Mouse (Mus musculus): ENCODE measurements around the gene Lrrfip2. TPM values are rescaled to one million over a fixed set of nuclear protein-coding genes. Genes with fewer than 3 reads are reported as not detected.

Lrrfip2 gene
- polyA plus RNA-seq, 1 experiment = 5.3 TPM

DNA sequence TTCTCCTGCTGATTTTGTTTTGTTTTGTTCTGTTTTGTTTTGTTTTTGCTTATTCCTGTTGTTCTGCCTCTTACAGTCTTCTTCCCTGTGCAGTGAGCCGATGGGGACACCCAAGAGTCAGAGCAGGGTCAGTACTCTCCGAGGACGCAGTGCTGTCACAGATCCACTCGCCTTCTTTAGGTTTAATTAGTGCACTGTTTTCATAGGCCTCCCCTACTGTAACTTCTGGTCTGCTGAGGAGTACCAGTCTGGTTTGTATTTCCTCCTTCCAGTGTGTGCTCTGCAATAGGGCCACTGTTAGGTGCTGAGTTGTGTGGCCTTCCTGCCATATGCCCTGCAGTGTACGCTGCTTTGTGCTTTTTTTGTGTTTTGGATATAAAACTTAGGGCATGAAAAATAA is 61.6 kb downstream of the Lrrfip2 start:
- no peak overlapping the region for H3K4me3 ChIP-seq (ENCODE audit: extremely low read depth, insufficient read depth, insufficient read length)
- no peaks in the 10 kb centered on the region for H3K4me1 ChIP-seq (ENCODE audit: control insufficient read depth, insufficient read depth, insufficient read length)
- no peak for TF ChIP-seq CTCF (IDR thresholded peaks at IDR 0.05; ENCODE audit: extremely low read depth, insufficient read depth, insufficient read length, insufficient replicate concordance)
- TF ChIP-seq POLR2A (IDR thresholded peaks at IDR 0.05; ENCODE audit: low read depth, low read length) = no peak
- no peak for DNase-seq (ENCODE audit: low read depth in 1 of 2, low spot score in 2 of 2)
- 92% methylated on average over 5 of the region's 5 CpGs for WGBS
- no peaks in the 10 kb centered on the region for H3K36me3 ChIP-seq (ENCODE audit: control insufficient read depth, insufficient read depth, low read length)
- no peaks in the 10 kb centered on the region for H3K27me3 ChIP-seq (ENCODE audit: control insufficient read depth, insufficient read depth, low read length)
- no peak overlapping the region for H3K27ac ChIP-seq (ENCODE audit: insufficient read depth, low read length)

GRCm38 (mm10) chr9:111182176-111182575 is 64.8 kb downstream of the Lrrfip2 start:
- Histone ChIP-seq H3K27me3 (ENCODE audit: control insufficient read depth, insufficient read depth, low read length) (no peaks in the 10 kb centered on the region), H3K27ac (ENCODE audit: insufficient read depth, low read length) (no peak overlapping the region), H3K36me3 (ENCODE audit: control insufficient read depth, insufficient read depth, low read length) (no peaks in the 10 kb centered on the region), H3K4me1 (ENCODE audit: control insufficient read depth, insufficient read depth, insufficient read length) (no peaks in the 10 kb centered on the region), H3K4me3 (ENCODE audit: extremely low read depth, insufficient read depth, insufficient read length) (no peak overlapping the region)
- WGBS = 53% methylated on average over 3 of the region's 3 CpGs
- no peak for TF ChIP-seq POLR2A (IDR thresholded peaks at IDR 0.05; ENCODE audit: low read depth, low read length)
- no peak for TF ChIP-seq CTCF (IDR thresholded peaks at IDR 0.05; ENCODE audit: extremely low read depth, insufficient read depth, insufficient read length, insufficient replicate concordance)
- DNase-seq (ENCODE audit: low read depth in 1 of 2, low spot score in 2 of 2) = no peak

DNA sequence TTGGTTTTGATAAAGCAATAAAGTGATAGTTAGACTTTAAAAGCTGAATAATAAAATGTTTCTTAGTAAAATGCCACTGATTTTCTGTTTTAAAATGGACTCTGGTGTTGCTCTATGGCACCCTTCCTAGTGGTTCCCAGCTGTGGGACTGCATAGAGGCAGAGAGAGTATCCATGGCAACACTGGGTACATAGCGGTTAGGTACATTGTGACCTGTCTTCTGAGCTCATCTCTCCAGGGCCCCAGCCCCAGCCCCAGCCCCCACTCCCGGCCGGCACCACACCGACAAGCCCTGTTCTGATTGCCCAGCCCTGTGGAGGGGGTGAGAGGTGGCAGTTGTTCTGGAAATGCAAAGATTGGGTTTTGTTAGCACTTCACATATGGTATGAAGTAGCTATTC is 67.5 kb downstream of the Lrrfip2 start:
- Histone ChIP-seq H3K4me3 (ENCODE audit: extremely low read depth, insufficient read depth, insufficient read length) (no peak overlapping the region), H3K36me3 (ENCODE audit: control insufficient read depth, insufficient read depth, low read length) (no peaks in the 10 kb centered on the region), H3K27ac (ENCODE audit: insufficient read depth, low read length) (no peak overlapping the region), H3K27me3 (ENCODE audit: control insufficient read depth, insufficient read depth, low read length) (no peaks in the 10 kb centered on the region), H3K4me1 (ENCODE audit: control insufficient read depth, insufficient read depth, insufficient read length) (no peaks in the 10 kb centered on the region)
- no peak for DNase-seq (ENCODE audit: low read depth in 1 of 2, low spot score in 2 of 2)
- no peak for TF ChIP-seq CTCF (IDR thresholded peaks at IDR 0.05; ENCODE audit: extremely low read depth, insufficient read depth, insufficient read length, insufficient replicate concordance)
- TF ChIP-seq POLR2A (IDR thresholded peaks at IDR 0.05; ENCODE audit: low read depth, low read length) = no peak
- 99% methylated on average over 4 of the region's 4 CpGs for WGBS

DNA sequence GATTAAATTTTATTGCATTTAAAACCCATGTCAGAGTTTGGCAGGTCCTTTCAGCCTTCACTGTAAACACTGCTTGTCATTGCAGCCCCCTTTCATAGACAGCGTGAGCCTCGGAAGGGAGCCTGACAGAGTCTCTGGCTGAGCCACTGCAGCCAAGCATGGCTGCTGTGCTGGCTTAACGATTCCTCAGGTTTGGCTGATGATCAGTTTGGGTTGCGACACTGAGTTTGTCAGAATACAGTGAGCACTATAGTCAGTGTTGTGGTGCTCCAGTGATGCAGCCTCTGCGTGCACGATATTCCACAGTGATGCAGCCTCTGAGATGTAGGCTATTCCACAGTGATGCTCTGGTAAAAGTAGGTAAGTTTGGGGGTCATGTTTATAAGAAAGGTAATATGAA is 69.5 kb downstream of the Lrrfip2 start:
- no peaks in the 10 kb centered on the region for H3K36me3 ChIP-seq (ENCODE audit: control insufficient read depth, insufficient read depth, low read length)
- H3K4me1 ChIP-seq (ENCODE audit: control insufficient read depth, insufficient read depth, insufficient read length) = no peaks in the 10 kb centered on the region
- no peaks in the 10 kb centered on the region for H3K27me3 ChIP-seq (ENCODE audit: control insufficient read depth, insufficient read depth, low read length)
- TF ChIP-seq CTCF (IDR thresholded peaks at IDR 0.05; ENCODE audit: extremely low read depth, insufficient read depth, insufficient read length, insufficient replicate concordance) = no peak
- no peak for TF ChIP-seq POLR2A (IDR thresholded peaks at IDR 0.05; ENCODE audit: low read depth, low read length)
- H3K27ac ChIP-seq (ENCODE audit: insufficient read depth, low read length) = no peak overlapping the region
- no peak for DNase-seq (ENCODE audit: low read depth in 1 of 2, low spot score in 2 of 2)
- H3K4me3 ChIP-seq (ENCODE audit: extremely low read depth, insufficient read depth, insufficient read length) = no peak overlapping the region
- 96% methylated on average over 6 of the region's 6 CpGs for WGBS

DNA sequence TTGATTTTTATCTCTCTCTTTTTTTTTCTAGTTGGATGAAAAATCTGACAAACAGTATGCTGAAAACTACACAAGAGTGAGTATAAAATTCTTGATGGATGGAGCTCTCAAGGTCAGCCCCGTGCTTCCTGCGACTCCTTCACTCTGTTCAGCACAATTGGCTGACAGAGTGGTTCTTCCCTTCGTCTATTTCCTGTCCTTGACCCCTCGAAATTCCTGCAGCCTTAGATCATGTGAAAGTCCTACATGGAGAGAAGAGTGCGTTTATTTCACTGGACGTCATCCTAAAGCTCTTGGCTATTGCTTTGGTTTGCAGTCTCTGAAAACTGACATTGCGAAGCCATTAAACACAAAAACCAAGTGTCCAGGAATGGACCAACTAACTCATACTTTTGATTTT is 71.3 kb downstream of the Lrrfip2 start:
- no peak for TF ChIP-seq CTCF (IDR thresholded peaks at IDR 0.05; ENCODE audit: extremely low read depth, insufficient read depth, insufficient read length, insufficient replicate concordance)
- no peak for TF ChIP-seq POLR2A (IDR thresholded peaks at IDR 0.05; ENCODE audit: low read depth, low read length)
- WGBS = 85% methylated on average over 7 of the region's 7 CpGs

GRCm38 (mm10) chr9:111193211-111193610 is 75.8 kb downstream of the Lrrfip2 start:
- no peak overlapping the region for H3K27ac ChIP-seq (ENCODE audit: insufficient read depth, low read length)
- no peak for TF ChIP-seq CTCF (IDR thresholded peaks at IDR 0.05; ENCODE audit: extremely low read depth, insufficient read depth, insufficient read length, insufficient replicate concordance)
- TF ChIP-seq POLR2A (IDR thresholded peaks at IDR 0.05; ENCODE audit: low read depth, low read length) = no peak
- H3K4me1 ChIP-seq (ENCODE audit: control insufficient read depth, insufficient read depth, insufficient read length) = no peaks in the 10 kb centered on the region
- H3K27me3 ChIP-seq (ENCODE audit: control insufficient read depth, insufficient read depth, low read length) = no peaks in the 10 kb centered on the region
- H3K4me3 ChIP-seq (ENCODE audit: extremely low read depth, insufficient read depth, insufficient read length) = no peak overlapping the region
- 93% methylated on average over 2 of the region's 2 CpGs for WGBS
- H3K36me3 ChIP-seq (ENCODE audit: control insufficient read depth, insufficient read depth, low read length) = peaks cover 7% of the 10 kb centered on the region; the same call in 1 of the 2 replicates
- no peak for DNase-seq (ENCODE audit: low read depth in 1 of 2, low spot score in 2 of 2)

More for the DNA sequence above, 71.3 kb downstream of the Lrrfip2 start:
- Histone ChIP-seq H3K36me3 (ENCODE audit: control insufficient read depth, insufficient read depth, low read length) (0 out of 2 replicates have a peak, but pooled peaks cover 3% of the 10 kb centered on the region), H3K27me3 (ENCODE audit: control insufficient read depth, insufficient read depth, low read length) (no peaks in the 10 kb centered on the region), H3K4me1 (ENCODE audit: control insufficient read depth, insufficient read depth, insufficient read length) (no peaks in the 10 kb centered on the region), H3K4me3 (ENCODE audit: extremely low read depth, insufficient read depth, insufficient read length) (no peak overlapping the region), H3K27ac (ENCODE audit: insufficient read depth, low read length) (no peak overlapping the region)
- no peak for DNase-seq (ENCODE audit: low read depth in 1 of 2, low spot score in 2 of 2)

GRCm38 (mm10) chr9:111197116-111197515 is 79.7 kb downstream of the Lrrfip2 start:
- Histone ChIP-seq H3K4me3 (ENCODE audit: extremely low read depth, insufficient read depth, insufficient read length) (no peak overlapping the region), H3K36me3 (ENCODE audit: control insufficient read depth, insufficient read depth, low read length) (peaks cover 15% of the 10 kb centered on the region), H3K27ac (ENCODE audit: insufficient read depth, low read length) (no peak overlapping the region), H3K4me1 (ENCODE audit: control insufficient read depth, insufficient read depth, insufficient read length) (no peaks in the 10 kb centered on the region), H3K27me3 (ENCODE audit: control insufficient read depth, insufficient read depth, low read length) (no peaks in the 10 kb centered on the region)
- DNase-seq (ENCODE audit: low read depth in 1 of 2, low spot score in 2 of 2) = no peak
- TF ChIP-seq CTCF (IDR thresholded peaks at IDR 0.05; ENCODE audit: extremely low read depth, insufficient read depth, insufficient read length, insufficient replicate concordance) (no peak), POLR2A (IDR thresholded peaks at IDR 0.05; ENCODE audit: low read depth, low read length) (no peak)
- 92% methylated on average over 3 of the region's 3 CpGs for WGBS

Data from spleen, adult 2 months (tissue).